Mouse (Mus musculus) heart, adult 2 months (tissue): ENCODE results near the gene Rusc1. TPM values are rescaled to one million over a fixed set of nuclear protein-coding genes. Genes with fewer than 3 reads are reported as not detected.

Experiments used
- DNase-seq, 2 experiments: peaks; one replicate each; pipeline ENCODE4 v3.0.0; 2021
- H3K27ac ChIP-seq: fragments of 200-600 bp; 2 replicates; pipeline ENCODE4 v1.8.1; 2022
- H3K27me3 ChIP-seq: fragments of 200-500 bp; 2 replicates; pipeline ENCODE4 v1.6.1; 2012; ENCODE audit warnings: mild to moderate bottlenecking, low read length, inconsistent platforms, mixed read lengths; ENCODE audit not compliant: control insufficient read depth, insufficient read depth
- H3K36me3 ChIP-seq: fragments of 200-500 bp; 2 replicates; pipeline ENCODE4 v1.6.1; 2012; ENCODE audit warnings: low read length, inconsistent platforms; ENCODE audit not compliant: control insufficient read depth, insufficient read depth
- H3K4me1 ChIP-seq: fragments of 200-500 bp; 2 replicates; pipeline ENCODE4 v1.6.1; 2011; ENCODE audit warnings: low read length; ENCODE audit not compliant: control insufficient read depth, insufficient read depth
- H3K4me3 ChIP-seq: fragments of 200-600 bp; 2 replicates; pipeline ENCODE4 v1.8.1; 2022
- H3K79me2 ChIP-seq: fragments of 200-500 bp; replicated peaks from 2 replicates; pipeline ENCODE4 v1.6.1; 2012; ENCODE audit warnings: mild to moderate bottlenecking, inconsistent platforms, low read length, moderate library complexity, mixed read lengths; ENCODE audit not compliant: control insufficient read depth, insufficient read depth
- H3K9ac ChIP-seq: fragments of 200-500 bp; 2 replicates; pipeline ENCODE4 v1.6.1; 2012; ENCODE audit warnings: low read depth, mild to moderate bottlenecking, control low read depth, inconsistent platforms, low read length, mixed read lengths
- CTCF ChIP-seq: fragments of 200-600 bp; IDR thresholded peaks from 2 replicates; pipeline ENCODE4 v1.8.1; 2022; ENCODE audit warnings: antibody characterized with exemption, mild to moderate bottlenecking, moderate library complexity
- EP300 ChIP-seq: fragments of 200-500 bp; IDR thresholded peaks from 2 replicates; pipeline ENCODE4 v1.6.1; 2011; ENCODE audit warnings: low read depth, low read length, control low read depth; ENCODE audit not compliant: insufficient read depth
- POLR2A ChIP-seq: fragments of 200-500 bp; IDR thresholded peaks from 2 replicates; pipeline ENCODE4 v1.6.1; 2011; ENCODE audit warnings: mild to moderate bottlenecking, low read depth, low read length, control low read depth; ENCODE audit not compliant: insufficient read depth
- WGBS: fragments of 180-500 bp; shearing (Covaris S2); methylation state at CpG from one replicate; pipeline ENCODE4 v1.1.7; 2018; 5-methylcytosine and 5-hydroxymethylcytosine counted together
- intact Hi-C: fragments of 180-260 bp; cut with DNase I; formaldehyde crosslinking; loops from one replicate; pipeline ENCODE4 v1.15.1; 2025
- long read RNA-seq: library from polyadenylated mRNA; stranded (forward); transcript quantifications from one replicate; pipeline ENCODE4 v2.0.0, GENCODE M21; 2021
- polyA plus RNA-seq: library from polyadenylated mRNA; depleted of rRNA; stranded (reverse); fragments of >200 nt; gene quantifications from 2 replicates; pipeline ENCODE4 v1.2.3, GENCODE M21; 2012; rRNA removed
- total RNA-seq, 2 experiments: library from RNA; stranded (reverse); gene quantifications; 2 replicates each; pipeline ENCODE4 v1.2.3; 2021

Rusc1 gene
- total RNA-seq, result 10 to 100 TPM; 26.4 to 30.9 TPM
- 38.8 and 50.4 TPM in 2 replicates for polyA plus RNA-seq
- long read RNA-seq, transcript Rusc1-203 (9 exons, 1,922 nt), result major isoform, 7 of 23 reads
- long read RNA-seq, partial matches to known transcripts, result 16 of 23 reads
- long read RNA-seq, other reads (novel, unspliced or antisense), result 0 of 23 reads

DNA sequence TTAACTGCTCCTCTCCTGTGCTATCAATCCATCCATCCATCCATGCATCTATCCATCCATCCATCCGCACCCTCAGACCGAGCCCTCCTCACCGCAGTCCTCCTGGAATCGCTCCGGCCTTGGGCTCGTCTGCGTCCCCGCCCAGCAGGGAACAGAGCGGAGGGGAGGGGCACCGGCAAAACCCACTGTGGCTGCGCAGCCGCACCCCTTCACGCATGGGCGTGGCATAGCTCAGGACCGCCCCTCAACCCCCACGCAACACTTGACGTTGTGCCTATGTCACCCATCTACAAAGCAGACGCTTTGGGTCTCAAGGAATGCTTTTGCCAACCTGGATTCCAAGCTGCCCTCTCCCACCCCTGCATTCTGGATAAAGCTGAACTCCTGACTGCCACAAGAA lies at the start of gene Rusc1:
Gene Rusc1 (minus strand): TSS at position 137 of the 400 bp plus-strand sequence.
- intact Hi-C loops, result no loop called here
- peak within 1 kb of the TSS; percentile 34; the same call in 1 of the 2 replicates for H3K9ac ChIP-seq
- 10% methylated on average over 18 of the region's 18 CpGs for WGBS

DNA sequence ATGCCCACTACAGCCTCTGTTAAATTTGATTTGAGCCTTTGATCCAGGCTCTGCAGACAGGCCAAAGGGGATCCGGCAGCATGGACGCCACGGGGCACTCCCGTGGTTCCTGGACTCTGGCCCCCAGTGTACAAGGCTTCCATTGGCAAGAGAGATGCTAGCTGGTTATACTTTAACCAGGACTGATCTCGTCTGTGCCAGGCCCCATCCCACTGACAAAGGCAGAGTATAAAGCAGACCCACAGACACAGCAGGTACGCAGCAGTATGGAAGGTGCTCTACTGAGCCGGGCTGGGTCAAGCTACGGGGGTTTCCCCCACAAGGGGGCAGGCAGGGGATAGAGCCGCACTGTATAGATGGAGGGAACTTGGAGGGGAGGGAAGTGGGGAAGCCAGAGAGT lies 43.3 kb upstream of the Rusc1 start:
- no peaks in the 10 kb centered on the region for H3K27me3 ChIP-seq
- no peak for DNase-seq
- intact Hi-C loops, result no loop called here
- H3K4me3 ChIP-seq, result no peak overlapping the region
- no peak overlapping the region for H3K27ac ChIP-seq
- H3K9ac ChIP-seq, result no peak overlapping the region
- no peaks in the 10 kb centered on the region for H3K4me1 ChIP-seq
- WGBS, result 48% methylated on average over 9 of the region's 9 CpGs
- TF ChIP-seq EP300 (no peak), POLR2A (no peak), CTCF (no peak)
- no peaks in the 10 kb centered on the region for H3K36me3 ChIP-seq
- no peaks in the 10 kb centered on the region for H3K79me2 ChIP-seq

More for the DNA sequence above, at the start of gene Rusc1:
- no peaks in the 10 kb centered on the region for H3K27me3 ChIP-seq
- H3K27ac ChIP-seq, result no peak within 1 kb of the TSS
- TF ChIP-seq EP300 (no peak), CTCF (no peak), POLR2A (no peak)
- DNase-seq, result peak; percentile 86 to 87
- no peaks in the 10 kb centered on the region for H3K36me3 ChIP-seq
- peak within 1 kb of the TSS; percentile 9; the same call in 1 of the 2 replicates for H3K4me3 ChIP-seq
- H3K4me1 ChIP-seq, result peaks cover 3% of the 10 kb centered on the region
- no peaks in the 10 kb centered on the region for H3K79me2 ChIP-seq

DNA sequence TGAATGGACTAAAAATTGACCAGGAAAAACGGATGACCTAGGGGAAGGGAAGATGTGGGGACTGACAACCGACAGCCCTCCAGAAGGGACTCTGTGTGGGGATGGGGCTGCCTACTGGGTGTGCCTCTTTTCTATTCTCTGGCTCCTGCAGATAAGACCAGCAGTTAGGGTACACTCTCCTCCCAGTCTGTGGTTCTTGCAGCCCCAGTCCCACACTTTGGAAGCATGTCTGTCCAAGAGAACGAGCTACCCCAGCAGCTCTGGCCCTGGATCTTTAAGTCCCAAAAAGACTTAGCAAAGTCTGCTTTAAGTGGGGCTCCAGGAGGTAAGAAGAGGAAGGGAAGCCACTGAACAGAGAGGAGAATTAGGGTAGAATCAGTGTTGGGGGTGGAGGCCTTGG lies 42.8 kb upstream of the Rusc1 start, which contains the start of gene Pklr:
Gene Pklr (plus strand): TSS at position 185 of the 400 bp plus-strand sequence.
- no peaks in the 10 kb centered on the region for H3K36me3 ChIP-seq
- no peak within 1 kb of the TSS for H3K9ac ChIP-seq
- H3K27me3 ChIP-seq, result no peaks in the 10 kb centered on the region
- H3K79me2 ChIP-seq, result no peaks in the 10 kb centered on the region
- H3K27ac ChIP-seq, result no peak within 1 kb of the TSS
- DNase-seq, result no peak
- intact Hi-C loops, result no loop called here
- H3K4me1 ChIP-seq, result no peaks in the 10 kb centered on the region
- H3K4me3 ChIP-seq, result no peak within 1 kb of the TSS
- 42% methylated on average over 3 of the region's 3 CpGs for WGBS
- TF ChIP-seq CTCF (no peak), POLR2A (no peak), EP300 (no peak)

DNA sequence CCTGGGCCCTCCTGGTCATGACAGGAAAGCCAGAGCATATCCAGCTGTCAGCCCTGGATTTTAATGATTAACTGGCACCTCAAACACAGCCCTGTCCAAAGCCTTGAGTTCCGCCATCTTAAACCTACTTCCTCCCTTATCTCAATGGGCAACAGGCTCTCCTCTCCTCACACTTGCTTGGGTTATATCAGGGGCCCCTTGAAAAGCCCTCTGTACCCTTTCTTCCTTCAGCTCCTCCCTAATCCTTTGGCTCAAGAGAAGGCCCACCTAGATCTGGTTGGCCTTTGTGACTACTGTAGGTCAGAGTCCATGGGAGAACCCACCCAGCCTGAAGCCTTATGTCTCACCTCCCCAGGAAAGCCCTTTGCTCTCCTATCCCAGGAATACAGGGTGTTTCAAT lies 40.6 kb upstream of the Rusc1 start:
- H3K4me1 ChIP-seq, result no peaks in the 10 kb centered on the region
- intact Hi-C loops, result no loop called here
- no peak overlapping the region for H3K4me3 ChIP-seq
- 77% methylated on average over 1 of the region's 1 CpGs for WGBS
- H3K27ac ChIP-seq, result no peak overlapping the region
- no peak for DNase-seq
- no peak overlapping the region for H3K9ac ChIP-seq
- H3K36me3 ChIP-seq, result no peaks in the 10 kb centered on the region
- no peaks in the 10 kb centered on the region for H3K27me3 ChIP-seq
- H3K79me2 ChIP-seq, result no peaks in the 10 kb centered on the region
- TF ChIP-seq POLR2A (no peak), CTCF (no peak)

DNA sequence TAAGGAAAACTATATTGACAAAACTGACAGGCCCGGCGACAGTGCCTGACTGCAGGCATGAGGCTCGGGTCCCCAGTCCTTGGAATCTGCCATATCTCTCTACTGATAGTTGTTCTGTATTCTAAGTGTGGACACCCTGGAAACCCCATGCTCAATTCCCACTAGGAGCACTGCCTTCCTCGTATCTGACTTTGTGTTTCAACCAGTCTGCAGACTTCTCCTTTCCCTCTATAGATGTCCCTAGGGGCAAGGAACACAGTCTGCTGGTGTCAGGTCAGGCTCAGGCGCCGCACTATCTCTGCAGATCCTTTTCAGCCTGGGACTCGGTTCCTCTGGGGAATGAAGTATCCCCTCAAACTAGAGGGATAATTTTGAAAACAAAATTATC lies 39.9 kb upstream of the Rusc1 start:
- no peaks in the 10 kb centered on the region for H3K4me1 ChIP-seq
- no peak overlapping the region for H3K9ac ChIP-seq
- no peak for DNase-seq
- no peaks in the 10 kb centered on the region for H3K79me2 ChIP-seq
- intact Hi-C loops, result no loop called here
- no peak for TF ChIP-seq CTCF
- TF ChIP-seq EP300, result no peak
- TF ChIP-seq POLR2A, result no peak
- H3K36me3 ChIP-seq, result no peaks in the 10 kb centered on the region
- no peaks in the 10 kb centered on the region for H3K27me3 ChIP-seq
- no peak overlapping the region for H3K4me3 ChIP-seq
- H3K27ac ChIP-seq, result no peak overlapping the region
- WGBS, result 58% methylated on average over 7 of the region's 7 CpGs

DNA sequence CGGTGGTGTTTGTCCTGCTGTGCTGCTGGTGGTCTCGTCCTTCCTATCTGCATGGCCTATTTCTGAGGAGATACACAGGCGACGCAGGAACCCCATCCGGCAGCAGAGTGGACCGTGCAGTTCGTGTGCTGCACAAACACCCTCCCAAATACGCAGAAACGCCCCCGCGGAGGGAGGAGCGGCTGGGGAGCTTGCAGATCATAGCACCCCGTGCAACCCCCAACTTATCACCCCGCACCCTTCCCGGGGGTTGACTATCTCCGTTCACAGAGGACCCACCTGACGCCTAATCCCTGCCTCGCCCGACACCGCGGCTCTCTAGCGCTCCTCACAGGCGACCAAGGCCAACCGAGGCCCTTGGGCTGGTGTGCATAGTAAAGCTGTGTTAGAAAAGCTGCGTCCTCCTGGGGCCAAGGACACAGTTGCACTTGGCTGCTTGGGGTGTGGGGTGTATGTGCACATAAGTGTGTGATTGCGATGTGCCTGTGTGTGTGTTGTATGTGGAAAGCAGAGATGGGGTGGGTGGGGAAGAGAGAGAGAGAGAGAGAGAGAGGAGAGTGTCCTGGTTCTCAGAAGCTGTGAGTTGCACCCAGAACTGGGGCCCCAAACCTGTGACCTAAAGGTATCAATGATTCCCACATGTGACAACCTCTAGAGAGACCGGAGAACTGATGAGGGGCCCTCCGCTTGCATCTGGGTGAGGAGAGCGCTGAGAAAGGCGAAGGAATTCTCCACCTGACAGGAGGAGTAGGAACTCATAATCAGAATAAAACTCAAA lies 39.4 kb upstream of the Rusc1 start:
- TF ChIP-seq CTCF (peak; percentile 48), EP300 (no peak)

More for the DNA sequence above, 39.4 kb upstream of the Rusc1 start:
- no peaks in the 10 kb centered on the region for H3K36me3 ChIP-seq
- intact Hi-C loops, result no loop called here
- no peaks in the 10 kb centered on the region for H3K27me3 ChIP-seq
- H3K79me2 ChIP-seq, result no peaks in the 10 kb centered on the region
- 16% methylated on average over 30 of the region's 30 CpGs for WGBS
- peak in 1 of 2 experiments; percentile 31 for DNase-seq
- H3K4me3 ChIP-seq, result 0 out of 2 replicates have a peak overlapping the region, but pooled peaks have one; percentile 16
- H3K4me1 ChIP-seq, result no peaks in the 10 kb centered on the region
- H3K27ac ChIP-seq, result no peak overlapping the region
- H3K9ac ChIP-seq, result no peak overlapping the region
